Mouse (Mus musculus) MN1 (cell line): ENCODE data around the gene Cdh20.

Experiments
- DNase-seq: peaks from one replicate; pipeline ENCODE4 v3.0.0-alpha.2; 2016; ENCODE audit warnings: low spot score

Cdh20 gene

GRCm38 (mm10) chr1:105041668-105042067, 273.3 kb downstream of the Cdh20 start:
- no peak for DNase-seq
